Mouse (Mus musculus): ENCODE measurements at regions not wholly inside any gene's neighbourhood (a gene's known extent, or its start where the extent isn't known, plus 50 kb on each side); places are given as distances from the start of the nearest gene placed in this dataset.

DNA sequence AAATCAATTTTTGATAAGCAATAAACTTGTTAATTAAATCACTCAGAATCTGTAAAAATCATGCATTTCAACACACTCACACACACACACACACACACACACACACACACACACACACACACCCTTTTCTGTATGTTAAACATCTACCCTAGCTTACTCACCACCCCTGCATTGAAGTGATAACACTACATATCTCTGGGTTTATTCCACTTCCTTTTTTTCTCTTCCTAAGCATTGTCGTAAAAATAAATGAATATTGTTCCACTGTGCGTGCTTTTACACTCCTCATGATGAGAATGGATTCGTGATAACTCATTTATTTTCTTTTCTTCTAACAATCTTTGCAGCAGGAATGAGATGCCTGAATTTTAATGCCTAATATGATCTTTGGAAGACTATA lies 234.3 kb upstream of the Plscr5 start:
- H3K4me3 ChIP-seq (ENCODE audit: low read length) = no peak overlapping the region
- no peak for TF ChIP-seq CTCF (IDR thresholded peaks at IDR 0.05; ENCODE audit: low read depth)
- H3K27me3 ChIP-seq (ENCODE audit: insufficient read depth, low read length) = no peaks in the 10 kb centered on the region

DNA sequence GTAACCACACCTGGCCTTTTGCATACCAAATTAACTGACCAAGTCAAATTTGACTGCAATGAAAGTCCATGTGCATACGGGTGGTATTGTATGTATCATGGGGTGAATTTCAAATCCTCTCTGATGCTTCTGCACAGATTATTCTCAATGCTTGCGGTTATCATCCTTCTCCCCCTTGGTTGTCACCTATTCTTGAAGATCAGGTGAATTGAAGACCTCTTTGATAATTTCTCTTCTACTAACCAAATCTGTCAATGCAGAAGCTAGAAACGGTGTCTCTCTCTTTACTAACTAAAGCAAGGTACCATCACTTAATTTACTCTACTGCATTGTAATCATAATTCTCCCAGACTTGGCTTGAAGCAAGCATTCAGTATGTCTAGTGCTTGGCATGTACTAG lies 235.7 kb upstream of the Plscr5 start:
- Histone ChIP-seq H3K27ac (no peak overlapping the region), H3K36me3 (ENCODE audit: insufficient read depth, low read length) (no peaks in the 10 kb centered on the region), H3K4me2 (ENCODE audit: low read depth, low read length) (no peak overlapping the region), H3K4me1 (ENCODE audit: insufficient read depth, low read length) (no peaks in the 10 kb centered on the region), H3K27me3 (ENCODE audit: insufficient read depth, low read length) (no peaks in the 10 kb centered on the region), H3K4me3 (ENCODE audit: low read length) (no peak overlapping the region), H3K9me3 (ENCODE audit: low read length) (no peaks in the 10 kb centered on the region), H3K9ac (replicated peaks; ENCODE audit: low read length) (no peak overlapping the region)
- no peak for DNase-seq (ENCODE audit: low spot score)
- 77% methylated on average over 3 of the region's 3 CpGs for WGBS
- 0 out of 2 replicates have a peak, but pooled peaks have one; percentile 29 for ATAC-seq
- TF ChIP-seq CTCF (IDR thresholded peaks at IDR 0.05; ENCODE audit: low read depth) = no peak

More for the DNA sequence above, 234.3 kb upstream of the Plscr5 start:
- 56% methylated on average over 3 of the region's 3 CpGs for WGBS
- peak overlapping the region; percentile 30; the same call in 1 of the 2 replicates for H3K4me2 ChIP-seq (ENCODE audit: low read depth, low read length)
- H3K9me3 ChIP-seq (ENCODE audit: low read length) = no peaks in the 10 kb centered on the region
- ATAC-seq = no peak
- 0 out of 2 replicates have a peak overlapping the region, but pooled peaks have one; percentile 17 for H3K9ac ChIP-seq (replicated peaks; ENCODE audit: low read length)
- 0 out of 2 replicates have a peak overlapping the region, but pooled peaks have one; percentile 65 for H3K27ac ChIP-seq
- no peak for DNase-seq (ENCODE audit: low spot score)
- no peaks in the 10 kb centered on the region for H3K4me1 ChIP-seq (ENCODE audit: insufficient read depth, low read length)
- no peaks in the 10 kb centered on the region for H3K36me3 ChIP-seq (ENCODE audit: insufficient read depth, low read length)

DNA sequence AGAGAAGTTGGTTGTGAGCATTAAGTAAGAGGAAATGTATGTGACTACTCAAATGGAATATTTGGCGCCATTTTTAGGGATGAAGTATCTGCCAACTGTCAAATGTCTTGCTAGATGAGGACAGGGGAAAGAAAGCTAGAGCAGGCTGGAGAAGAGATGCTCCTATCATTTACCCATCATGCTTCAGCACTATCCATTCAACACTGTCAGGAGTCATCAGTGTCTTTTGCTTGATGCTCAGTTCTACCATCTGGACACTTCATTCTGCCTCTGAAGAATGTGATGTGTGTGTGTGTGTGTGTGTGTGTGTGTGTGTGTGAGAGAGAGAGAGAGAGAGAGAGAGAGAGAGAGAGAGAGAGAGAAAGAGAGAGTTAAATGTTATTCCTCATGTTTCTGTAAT lies 244.0 kb upstream of the Plscr5 start:
- no peak for TF ChIP-seq CTCF (IDR thresholded peaks at IDR 0.05; ENCODE audit: low read depth)
- no peaks in the 10 kb centered on the region for H3K4me1 ChIP-seq (ENCODE audit: insufficient read depth, low read length)
- no peaks in the 10 kb centered on the region for H3K9me3 ChIP-seq (ENCODE audit: low read length)
- H3K27ac ChIP-seq = no peak overlapping the region
- DNase-seq (ENCODE audit: low spot score) = peak; percentile 63
- H3K27me3 ChIP-seq (ENCODE audit: insufficient read depth, low read length) = no peaks in the 10 kb centered on the region
- no peaks in the 10 kb centered on the region for H3K36me3 ChIP-seq (ENCODE audit: insufficient read depth, low read length)
- ATAC-seq = peak; percentile 80
- H3K9ac ChIP-seq (replicated peaks; ENCODE audit: low read length) = no peak overlapping the region
- no peak overlapping the region for H3K4me3 ChIP-seq (ENCODE audit: low read length)
- 70% methylated on average over 1 of the region's 1 CpGs for WGBS
- H3K4me2 ChIP-seq (ENCODE audit: low read depth, low read length) = no peak overlapping the region

DNA sequence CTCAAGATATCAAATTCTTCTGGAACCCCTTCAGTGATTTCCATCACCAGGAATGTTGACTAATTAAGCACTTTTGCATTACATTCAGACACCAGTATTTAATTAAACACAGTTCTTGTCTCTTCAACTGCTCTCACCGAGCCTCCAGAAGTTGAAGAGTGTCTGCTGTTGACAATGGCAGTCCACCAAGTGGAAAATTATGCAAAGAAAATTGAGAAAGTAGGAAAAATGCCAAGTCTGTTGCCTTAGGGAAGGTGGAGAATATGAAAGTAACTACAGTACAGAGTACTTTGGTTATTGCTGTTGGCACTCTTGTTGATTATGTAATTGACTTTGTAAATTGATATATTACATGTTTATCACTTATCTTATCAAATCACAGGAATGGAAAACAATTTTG lies 250.7 kb upstream of the Plscr5 start:
- Histone ChIP-seq H3K27ac (no peak overlapping the region), H3K36me3 (ENCODE audit: insufficient read depth, low read length) (no peaks in the 10 kb centered on the region), H3K4me2 (ENCODE audit: low read depth, low read length) (no peak overlapping the region), H3K4me3 (ENCODE audit: low read length) (no peak overlapping the region), H3K9me3 (ENCODE audit: low read length) (no peaks in the 10 kb centered on the region), H3K9ac (replicated peaks; ENCODE audit: low read length) (no peak overlapping the region), H3K27me3 (ENCODE audit: insufficient read depth, low read length) (no peaks in the 10 kb centered on the region), H3K4me1 (ENCODE audit: insufficient read depth, low read length) (no peaks in the 10 kb centered on the region)
- 27% methylated on average over 1 of the region's 1 CpGs for WGBS
- TF ChIP-seq CTCF (IDR thresholded peaks at IDR 0.05; ENCODE audit: low read depth) = no peak
- DNase-seq (ENCODE audit: low spot score) (peak; percentile 30), ATAC-seq (no peak)

DNA sequence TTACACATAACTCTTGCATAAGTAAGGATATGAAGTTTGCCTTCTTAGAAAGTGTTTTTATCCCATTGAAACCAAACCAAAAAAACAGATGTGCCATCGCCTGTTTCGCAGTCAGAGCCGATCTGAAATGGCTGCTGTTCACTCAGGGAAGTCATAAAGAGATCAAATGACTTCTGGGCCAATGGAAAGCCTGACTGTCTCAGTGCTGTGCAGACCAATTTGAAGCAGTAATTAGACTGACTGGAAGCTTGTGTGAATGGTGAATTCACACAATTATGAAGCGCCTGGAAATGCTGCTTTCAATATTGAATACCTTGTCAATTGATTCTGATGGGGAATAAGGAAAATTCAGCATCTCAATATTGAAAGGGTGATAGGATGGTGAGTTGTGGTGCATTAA lies 254.0 kb upstream of the Plscr5 start:
- no peaks in the 10 kb centered on the region for H3K9me3 ChIP-seq (ENCODE audit: low read length)
- H3K9ac ChIP-seq (replicated peaks; ENCODE audit: low read length) = no peak overlapping the region
- ATAC-seq (no peak), DNase-seq (ENCODE audit: low spot score) (no peak)
- no peak overlapping the region for H3K4me3 ChIP-seq (ENCODE audit: low read length)
- 55% methylated on average over 4 of the region's 4 CpGs for WGBS
- no peaks in the 10 kb centered on the region for H3K27me3 ChIP-seq (ENCODE audit: insufficient read depth, low read length)
- no peak for TF ChIP-seq CTCF (IDR thresholded peaks at IDR 0.05; ENCODE audit: low read depth)
- no peak overlapping the region for H3K27ac ChIP-seq
- H3K36me3 ChIP-seq (ENCODE audit: insufficient read depth, low read length) = no peaks in the 10 kb centered on the region
- H3K4me1 ChIP-seq (ENCODE audit: insufficient read depth, low read length) = no peaks in the 10 kb centered on the region
- no peak overlapping the region for H3K4me2 ChIP-seq (ENCODE audit: low read depth, low read length)

DNA sequence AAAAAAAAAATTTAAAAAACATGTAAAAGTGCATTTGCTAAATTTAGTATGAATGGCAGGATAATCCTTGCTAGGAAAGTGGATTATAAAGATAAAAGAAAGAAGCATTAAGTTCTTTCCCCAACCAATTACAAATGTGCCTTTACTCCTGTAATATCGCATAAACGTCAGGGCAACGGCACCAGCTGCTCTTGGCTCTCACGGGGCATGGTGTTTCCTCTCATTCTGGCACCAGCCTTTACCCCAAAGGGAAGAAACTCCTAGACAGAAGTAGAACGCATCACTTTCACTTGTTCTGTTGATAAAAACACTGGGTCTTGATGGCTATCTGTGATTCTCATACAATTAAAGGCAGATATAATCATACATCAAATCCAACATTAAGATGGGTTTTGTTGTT lies 288.7 kb upstream of the Plscr5 start:
- H3K9ac ChIP-seq (replicated peaks; ENCODE audit: low read length) = no peak overlapping the region
- H3K4me2 ChIP-seq (ENCODE audit: low read depth, low read length) = no peak overlapping the region
- H3K36me3 ChIP-seq (ENCODE audit: insufficient read depth, low read length) = no peaks in the 10 kb centered on the region
- 62% methylated on average over 5 of the region's 5 CpGs for WGBS
- ATAC-seq (no peak), DNase-seq (ENCODE audit: low spot score) (peak; percentile 26)
- no peaks in the 10 kb centered on the region for H3K4me1 ChIP-seq (ENCODE audit: insufficient read depth, low read length)
- no peaks in the 10 kb centered on the region for H3K9me3 ChIP-seq (ENCODE audit: low read length)
- no peaks in the 10 kb centered on the region for H3K27me3 ChIP-seq (ENCODE audit: insufficient read depth, low read length)
- H3K4me3 ChIP-seq (ENCODE audit: low read length) = no peak overlapping the region
- no peak for TF ChIP-seq CTCF (IDR thresholded peaks at IDR 0.05; ENCODE audit: low read depth)
- H3K27ac ChIP-seq = no peak overlapping the region

DNA sequence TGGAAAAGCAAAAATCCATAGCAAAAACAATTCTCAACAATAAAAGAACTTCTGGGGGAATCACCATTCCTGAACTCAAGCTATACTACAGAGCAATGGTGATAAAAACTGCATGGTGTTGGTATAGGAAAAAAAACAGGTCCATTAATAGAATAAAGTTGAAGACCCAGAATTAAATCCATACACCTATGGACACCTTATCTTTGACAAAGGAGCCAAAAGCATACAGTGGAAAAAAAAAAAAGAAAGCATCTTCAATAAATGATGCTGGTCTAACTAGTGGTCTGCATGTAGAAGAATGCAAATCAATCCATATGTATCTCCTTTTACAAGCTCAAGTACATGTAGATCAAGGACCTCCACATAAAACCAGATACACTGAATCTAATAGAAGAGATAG lies 291.8 kb upstream of the Plscr5 start:
- no peaks in the 10 kb centered on the region for H3K27me3 ChIP-seq (ENCODE audit: insufficient read depth, low read length)
- ATAC-seq = no peak
- no peaks in the 10 kb centered on the region for H3K4me1 ChIP-seq (ENCODE audit: insufficient read depth, low read length)
- H3K4me2 ChIP-seq (ENCODE audit: low read depth, low read length) = no peak overlapping the region
- no peaks in the 10 kb centered on the region for H3K36me3 ChIP-seq (ENCODE audit: insufficient read depth, low read length)
- DNase-seq (ENCODE audit: low spot score) = no peak
- no peak overlapping the region for H3K9ac ChIP-seq (replicated peaks; ENCODE audit: low read length)
- no peak overlapping the region for H3K4me3 ChIP-seq (ENCODE audit: low read length)
- no peaks in the 10 kb centered on the region for H3K9me3 ChIP-seq (ENCODE audit: low read length)
- no peak for TF ChIP-seq CTCF (IDR thresholded peaks at IDR 0.05; ENCODE audit: low read depth)
- no peak overlapping the region for H3K27ac ChIP-seq

Measured in hindbrain, postnatal 0 days (tissue).